Mouse (Mus musculus): ENCODE data around the gene Rabggtb. TPM values are rescaled to one million over a fixed set of nuclear protein-coding genes. Genes with fewer than 3 reads are reported as not detected.
A peak's percentile ranks its signal among the peaks of the same experiment; 100 is the strongest.

Gene Rabggtb
- total and polyA plus RNA-seq, 2 experiments from 2014 or later: 62.5 to 68.5 TPM

GRCm38 (mm10) chr3:153897216-153897615, 15.6 kb downstream of the Rabggtb start:
- DNase-seq (ENCODE audit: low spot score) (no peak), ATAC-seq (no peak)
- Histone ChIP-seq H3K4me3 (ENCODE audit: low read length) (no peak overlapping the region), H3K9ac (replicated peaks; ENCODE audit: low read length) (no peak overlapping the region), H3K9me3 (ENCODE audit: low read length) (no peaks in the 10 kb centered on the region), H3K27ac (no peak overlapping the region), H3K4me2 (ENCODE audit: low read depth, low read length) (no peak overlapping the region), H3K36me3 (ENCODE audit: insufficient read depth, low read length) (no peaks in the 10 kb centered on the region), H3K4me1 (ENCODE audit: insufficient read depth, low read length) (no peaks in the 10 kb centered on the region), H3K27me3 (ENCODE audit: insufficient read depth, low read length) (no peaks in the 10 kb centered on the region)
- WGBS: 74% methylated on average over 6 of the region's 6 CpGs
- no peak for TF ChIP-seq CTCF (IDR thresholded peaks at IDR 0.05; ENCODE audit: low read depth)

GRCm38 (mm10) chr3:153895454-153895853, 17.4 kb downstream of the Rabggtb start:
- Histone ChIP-seq H3K4me2 (ENCODE audit: low read depth, low read length) (no peak overlapping the region), H3K9ac (replicated peaks; ENCODE audit: low read length) (no peak overlapping the region), H3K4me3 (ENCODE audit: low read length) (no peak overlapping the region), H3K4me1 (ENCODE audit: insufficient read depth, low read length) (no peaks in the 10 kb centered on the region), H3K36me3 (ENCODE audit: insufficient read depth, low read length) (no peaks in the 10 kb centered on the region), H3K27ac (no peak overlapping the region), H3K27me3 (ENCODE audit: insufficient read depth, low read length) (no peaks in the 10 kb centered on the region), H3K9me3 (ENCODE audit: low read length) (no peaks in the 10 kb centered on the region)
- TF ChIP-seq CTCF (IDR thresholded peaks at IDR 0.05; ENCODE audit: low read depth): no peak
- 85% methylated on average over 3 of the region's 3 CpGs for WGBS
- ATAC-seq: no peak
- DNase-seq (ENCODE audit: low spot score): no peak

- TF ChIP-seq CTCF (IDR thresholded peaks at IDR 0.05; ENCODE audit: low read depth): no peak
- no peak for DNase-seq (ENCODE audit: low spot score)
- H3K4me1 ChIP-seq (ENCODE audit: insufficient read depth, low read length): no peaks in the 10 kb centered on the region
- no peak overlapping the region for H3K9ac ChIP-seq (replicated peaks; ENCODE audit: low read length)
- no peak overlapping the region for H3K4me3 ChIP-seq (ENCODE audit: low read length)
- no peak overlapping the region for H3K27ac ChIP-seq
- no peak overlapping the region for H3K4me2 ChIP-seq (ENCODE audit: low read depth, low read length)
- H3K27me3 ChIP-seq (ENCODE audit: insufficient read depth, low read length): no peaks in the 10 kb centered on the region
- 78% methylated on average over 7 of the region's 8 CpGs for WGBS
- ATAC-seq: no peak
- H3K9me3 ChIP-seq (ENCODE audit: low read length): no peaks in the 10 kb centered on the region
- H3K36me3 ChIP-seq (ENCODE audit: insufficient read depth, low read length): no peaks in the 10 kb centered on the region
Observed at GRCm38 (mm10) chr3:153889188-153889781, 23.5 kb downstream of the Rabggtb start.

- DNase-seq (ENCODE audit: low spot score): no peak
- Histone ChIP-seq H3K9me3 (ENCODE audit: low read length) (no peaks in the 10 kb centered on the region), H3K27ac (no peak overlapping the region), H3K27me3 (ENCODE audit: insufficient read depth, low read length) (no peaks in the 10 kb centered on the region), H3K4me2 (ENCODE audit: low read depth, low read length) (no peak overlapping the region), H3K9ac (replicated peaks; ENCODE audit: low read length) (no peak overlapping the region), H3K4me3 (ENCODE audit: low read length) (no peak overlapping the region), H3K4me1 (ENCODE audit: insufficient read depth, low read length) (no peaks in the 10 kb centered on the region), H3K36me3 (ENCODE audit: insufficient read depth, low read length) (no peaks in the 10 kb centered on the region)
- no peak for ATAC-seq
- no peak for TF ChIP-seq CTCF (IDR thresholded peaks at IDR 0.05; ENCODE audit: low read depth)
- WGBS: 79% methylated on average over 6 of the region's 6 CpGs
Observed at GRCm38 (mm10) chr3:153888141-153888540, 24.7 kb downstream of the Rabggtb start.

- H3K4me1 ChIP-seq (ENCODE audit: insufficient read depth, low read length): no peaks in the 10 kb centered on the region
- no peak overlapping the region for H3K9ac ChIP-seq (replicated peaks; ENCODE audit: low read length)
- H3K4me2 ChIP-seq (ENCODE audit: low read depth, low read length): no peak overlapping the region
- H3K36me3 ChIP-seq (ENCODE audit: insufficient read depth, low read length): no peaks in the 10 kb centered on the region
- no peak overlapping the region for H3K4me3 ChIP-seq (ENCODE audit: low read length)
- no peak overlapping the region for H3K27ac ChIP-seq
- ATAC-seq (no peak), DNase-seq (ENCODE audit: low spot score) (no peak)
- TF ChIP-seq CTCF (IDR thresholded peaks at IDR 0.05; ENCODE audit: low read depth): peak; percentile 54
- H3K27me3 ChIP-seq (ENCODE audit: insufficient read depth, low read length): no peaks in the 10 kb centered on the region
- H3K9me3 ChIP-seq (ENCODE audit: low read length): no peaks in the 10 kb centered on the region
Observed at GRCm38 (mm10) chr3:153886296-153886695, 26.5 kb downstream of the Rabggtb start.

GRCm38 (mm10) chr3:153871396-153871795, 41.4 kb downstream of the Rabggtb start:
- no peaks in the 10 kb centered on the region for H3K36me3 ChIP-seq (ENCODE audit: insufficient read depth, low read length)
- H3K9me3 ChIP-seq (ENCODE audit: low read length): no peaks in the 10 kb centered on the region
- no peaks in the 10 kb centered on the region for H3K27me3 ChIP-seq (ENCODE audit: insufficient read depth, low read length)
- H3K4me3 ChIP-seq (ENCODE audit: low read length): no peak overlapping the region
- H3K4me1 ChIP-seq (ENCODE audit: insufficient read depth, low read length): no peaks in the 10 kb centered on the region
- DNase-seq (ENCODE audit: low spot score) (no peak), ATAC-seq (no peak)
- WGBS: 82% methylated on average over 5 of the region's 5 CpGs
- H3K27ac ChIP-seq: no peak overlapping the region
- no peak overlapping the region for H3K9ac ChIP-seq (replicated peaks; ENCODE audit: low read length)
- H3K4me2 ChIP-seq (ENCODE audit: low read depth, low read length): no peak overlapping the region
- no peak for TF ChIP-seq CTCF (IDR thresholded peaks at IDR 0.05; ENCODE audit: low read depth)
